Comparison of ENCODE assay signal across 21 mouse cellular contexts in genomic region chr14:37490711-37491110, GRCm38 (mm10).
DNase-seq lines count a peak whose midpoint lies in the region; ATAC-seq and TF ChIP-seq lines count a peak whose summit lies in the region.
"Had no signal": no experiment of that assay in that cellular context is flagged by ENCODE, and none has a peak within 500 bp of the region (broad histone marks: within the 10 kb centered on the region; RNA-seq: fewer than 3 reads in every experiment).

No protein-coding gene starts in this region.

- no peak for TF ChIP-seq CTCF in kidney, adult 2 months (conservative IDR thresholded peaks at IDR 0.05; ENCODE audit: insufficient read depth, insufficient read length, low read depth, low read length)

- no peak overlapping the region for H3K9ac ChIP-seq in kidney, embryonic 14.5 days (ENCODE audit: low read depth, low read length)
- no peak overlapping the region for H3K9ac ChIP-seq in midbrain, embryonic 14.5 days (replicated peaks; ENCODE audit: low read length)
- no peak overlapping the region for H3K9ac ChIP-seq in hindbrain, embryonic 14.5 days
- H3K9ac ChIP-seq in heart, embryonic 11.5 days (ENCODE audit: low read depth, low read length), result no peak overlapping the region
- H3K9ac ChIP-seq: embryonic facial prominence, embryonic 13.5 days; forebrain, embryonic 12.5 days; heart, embryonic 15.5 days had no signal

- H3K9me3 ChIP-seq in kidney, embryonic 14.5 days (ENCODE audit: control insufficient read depth, low read length), result no peaks in the 10 kb centered on the region
- H3K9me3 ChIP-seq in midbrain, embryonic 14.5 days (ENCODE audit: control insufficient read depth, low read length), result no peaks in the 10 kb centered on the region
- H3K9me3 ChIP-seq in midbrain, embryonic 10.5 days (replicated peaks), result no peaks in the 10 kb centered on the region
- H3K9me3 ChIP-seq in hindbrain, embryonic 14.5 days (ENCODE audit: control insufficient read depth, low read length), result no peaks in the 10 kb centered on the region
- no peaks in the 10 kb centered on the region for H3K9me3 ChIP-seq in heart, embryonic 11.5 days (replicated peaks; ENCODE audit: control insufficient read depth, low read length)
- H3K9me3 ChIP-seq: embryonic facial prominence, embryonic 13.5 days; forebrain, embryonic 12.5 days; heart, embryonic 10.5 days; heart, embryonic 15.5 days had no signal

- H3K4me1 ChIP-seq in kidney, adult 2 months (ENCODE audit: control insufficient read depth, insufficient read depth, low read length), result no peaks in the 10 kb centered on the region
- H3K4me1 ChIP-seq in kidney, embryonic 14.5 days (ENCODE audit: control insufficient read depth, insufficient read depth, low read length), result no peaks in the 10 kb centered on the region
- H3K4me1 ChIP-seq in midbrain, embryonic 14.5 days (ENCODE audit: control insufficient read depth, insufficient read depth, low read length), result no peaks in the 10 kb centered on the region
- H3K4me1 ChIP-seq in midbrain, embryonic 10.5 days, result no peaks in the 10 kb centered on the region
- H3K4me1 ChIP-seq in hindbrain, embryonic 14.5 days (replicated peaks; ENCODE audit: control insufficient read depth, insufficient read depth, low read length), result no peaks in the 10 kb centered on the region
- H3K4me1 ChIP-seq in heart, embryonic 11.5 days (ENCODE audit: control insufficient read depth, insufficient read depth, low read length), result no peaks in the 10 kb centered on the region
- H3K4me1 ChIP-seq: embryonic facial prominence, embryonic 13.5 days; forebrain, embryonic 12.5 days; heart, embryonic 10.5 days; heart, embryonic 15.5 days had no signal

- peak; percentile 1 for DNase-seq in kidney, adult 2 months
- peak; percentile 6 for DNase-seq in midbrain, embryonic 14.5 days
- DNase-seq in midbrain, embryonic 10.5 days (ENCODE audit: low spot score), result no peak
- peak; percentile 28 for DNase-seq in hindbrain, embryonic 14.5 days (ENCODE audit: low spot score)
- no peak for DNase-seq in natural killer cell, adult 2 months (ENCODE audit: low spot score in 2 of 2)
- DNase-seq: adrenal gland, adult 8-10 months; adrenal gland, postnatal 36 days; cerebellum, adult 11 months; cerebellum, adult 8-10 months; cerebellum, postnatal 25 days; gastrocnemius, postnatal 10 days; heart, adult 18-20 months; heart, postnatal 14 days had no signal

- TF ChIP-seq POLR2A in kidney, adult 2 months (IDR thresholded peaks at IDR 0.05; ENCODE audit: low read depth, low read length), result no peak

- H3K4me3 ChIP-seq in kidney, adult 2 months (ENCODE audit: insufficient read depth, low read depth, low read length), result no peak overlapping the region
- no peak overlapping the region for H3K4me3 ChIP-seq in kidney, embryonic 14.5 days (ENCODE audit: low read length)
- H3K4me3 ChIP-seq in midbrain, embryonic 14.5 days (replicated peaks; ENCODE audit: low read depth, low read length), result no peak overlapping the region
- no peak overlapping the region for H3K4me3 ChIP-seq in midbrain, embryonic 10.5 days
- no peak overlapping the region for H3K4me3 ChIP-seq in hindbrain, embryonic 14.5 days (replicated peaks; ENCODE audit: low read length)
- H3K4me3 ChIP-seq in heart, embryonic 11.5 days (ENCODE audit: low read depth, low read length), result no peak overlapping the region
- H3K4me3 ChIP-seq: embryonic facial prominence, embryonic 13.5 days; forebrain, embryonic 12.5 days; heart, embryonic 10.5 days; heart, embryonic 15.5 days had no signal

- H3K4me2 ChIP-seq in kidney, embryonic 14.5 days (replicated peaks; ENCODE audit: low read depth, low read length), result no peak overlapping the region
- no peak overlapping the region for H3K4me2 ChIP-seq in midbrain, embryonic 14.5 days (ENCODE audit: low read length)
- no peak overlapping the region for H3K4me2 ChIP-seq in hindbrain, embryonic 14.5 days (replicated peaks)
- H3K4me2 ChIP-seq in heart, embryonic 11.5 days, result no peak overlapping the region
- H3K4me2 ChIP-seq: embryonic facial prominence, embryonic 13.5 days; forebrain, embryonic 12.5 days; heart, embryonic 15.5 days had no signal

- H3K27me3 ChIP-seq in kidney, adult 2 months (replicated peaks; ENCODE audit: control insufficient read depth, insufficient read depth, low read length), result no peaks in the 10 kb centered on the region
- no peaks in the 10 kb centered on the region for H3K27me3 ChIP-seq in kidney, embryonic 14.5 days (ENCODE audit: control insufficient read depth, insufficient read depth, low read length)
- H3K27me3 ChIP-seq in midbrain, embryonic 14.5 days (ENCODE audit: control insufficient read depth, insufficient read depth, low read length), result no peaks in the 10 kb centered on the region
- H3K27me3 ChIP-seq in midbrain, embryonic 10.5 days (ENCODE audit: low read depth, poor library complexity, severe bottlenecking), result no peaks in the 10 kb centered on the region
- no peaks in the 10 kb centered on the region for H3K27me3 ChIP-seq in hindbrain, embryonic 14.5 days (ENCODE audit: control insufficient read depth, insufficient read depth, low read length)
- no peaks in the 10 kb centered on the region for H3K27me3 ChIP-seq in heart, embryonic 11.5 days (ENCODE audit: control insufficient read depth, insufficient read depth, low read length)
- H3K27me3 ChIP-seq: embryonic facial prominence, embryonic 13.5 days; forebrain, embryonic 12.5 days; heart, embryonic 15.5 days had no signal

- H3K36me3 ChIP-seq in kidney, adult 2 months (ENCODE audit: control insufficient read depth, insufficient read depth, low read length), result no peaks in the 10 kb centered on the region
- no peaks in the 10 kb centered on the region for H3K36me3 ChIP-seq in kidney, embryonic 14.5 days (ENCODE audit: control insufficient read depth, insufficient read depth, low read length)
- H3K36me3 ChIP-seq in midbrain, embryonic 14.5 days (ENCODE audit: control insufficient read depth, insufficient read depth, low read length), result no peaks in the 10 kb centered on the region
- H3K36me3 ChIP-seq in midbrain, embryonic 10.5 days, result no peaks in the 10 kb centered on the region
- H3K36me3 ChIP-seq in hindbrain, embryonic 14.5 days (replicated peaks; ENCODE audit: control insufficient read depth, insufficient read depth), result no peaks in the 10 kb centered on the region
- H3K36me3 ChIP-seq in heart, embryonic 11.5 days (ENCODE audit: control insufficient read depth, insufficient read depth, low read length), result no peaks in the 10 kb centered on the region
- H3K36me3 ChIP-seq: embryonic facial prominence, embryonic 13.5 days; forebrain, embryonic 12.5 days; heart, embryonic 10.5 days; heart, embryonic 15.5 days had no signal

- no peak for ATAC-seq in kidney, embryonic 14.5 days (ENCODE audit: low FRiP score, low TSS enrichment)
- ATAC-seq in midbrain, embryonic 14.5 days (ENCODE audit: low FRiP score, low TSS enrichment), result no peak
- peak; percentile 34; the same call in 1 of the 2 replicates for ATAC-seq in hindbrain, embryonic 14.5 days (ENCODE audit: low FRiP score)
- ATAC-seq in heart, embryonic 11.5 days (replicated peaks; ENCODE audit: insufficient number of reproducible peaks, low FRiP score, low TSS enrichment), result no peak
- ATAC-seq: forebrain, embryonic 16.5 days; inflammation-experienced regulatory T-cells, adult 6 months had no signal

- H3K27ac ChIP-seq in kidney, adult 2 months (ENCODE audit: insufficient read depth, low read depth, low read length), result no peak overlapping the region
- no peak overlapping the region for H3K27ac ChIP-seq in kidney, embryonic 14.5 days (ENCODE audit: low read depth, low read length)
- H3K27ac ChIP-seq in midbrain, embryonic 14.5 days (replicated peaks; ENCODE audit: low read depth, low read length), result no peak overlapping the region
- H3K27ac ChIP-seq in midbrain, embryonic 10.5 days (replicated peaks), result no peak overlapping the region
- H3K27ac ChIP-seq in hindbrain, embryonic 14.5 days, result no peak overlapping the region
- H3K27ac ChIP-seq in heart, embryonic 11.5 days (ENCODE audit: low read depth, low read length), result no peak overlapping the region
- H3K27ac ChIP-seq: embryonic facial prominence, embryonic 13.5 days; forebrain, embryonic 12.5 days; heart, embryonic 10.5 days; heart, embryonic 15.5 days had no signal

- 52% methylated on average over 4 of the region's 4 CpGs for WGBS in kidney, adult 2 months
- WGBS in kidney, embryonic 14.5 days, result 72% methylated on average over 4 of the region's 4 CpGs
- WGBS in midbrain, embryonic 14.5 days, result 48% methylated on average over 4 of the region's 4 CpGs
- WGBS in midbrain, embryonic 10.5 days, result 86% methylated on average over 4 of the region's 4 CpGs
- 47% methylated on average over 4 of the region's 4 CpGs for WGBS in hindbrain, embryonic 14.5 days
- WGBS in heart, embryonic 11.5 days (ENCODE audit: insufficient replicate concordance), result 83% methylated on average over 4 of the region's 4 CpGs

Comparison
In these comparisons a context has a peak if more than half of its experiments do, and no peak if none do; other contexts are left out.
1. DNase-seq: peak in kidney, adult 2 months (single experiment), midbrain, embryonic 14.5 days (single experiment) and hindbrain, embryonic 14.5 days (single experiment); none in midbrain, embryonic 10.5 days (single experiment) and natural killer cell, adult 2 months (0 of 2).